Mouse (Mus musculus) thymus, adult 2 months (tissue): ENCODE results near the gene Platr17. TPM values are rescaled to one million over a fixed set of nuclear protein-coding genes. Genes with fewer than 3 reads are reported as not detected.
"Not testable (repeated sequence)": the region's sequence is repeated elsewhere in the genome, so short reads cannot be mapped to it uniquely, and the experiment has no call there.

Experiments used
- DNase-seq: peaks from one replicate; pipeline ENCODE4 v3.0.0; 2021
- H3K27ac ChIP-seq: fragments of 200-500 bp; 2 replicates; pipeline ENCODE4 v1.5.1; 2012; ENCODE audit warnings: low read length, control low read depth; ENCODE audit not compliant: control insufficient read depth, insufficient read depth
- H3K27me3 ChIP-seq: fragments of 200-500 bp; 2 replicates; pipeline ENCODE4 v1.6.1; 2012; ENCODE audit warnings: mild to moderate bottlenecking, low read length, moderate library complexity, mixed read lengths; ENCODE audit not compliant: control insufficient read depth, insufficient read depth
- H3K36me3 ChIP-seq: fragments of 200-500 bp; 2 replicates; pipeline ENCODE4 v1.6.1; 2012; ENCODE audit warnings: mild to moderate bottlenecking, low read length, moderate library complexity; ENCODE audit not compliant: control insufficient read depth, insufficient read depth
- H3K4me1 ChIP-seq: fragments of 200-500 bp; replicated peaks from 2 replicates; pipeline ENCODE4 v1.6.1; 2012; ENCODE audit warnings: low read length; ENCODE audit not compliant: control insufficient read depth, insufficient read depth
- H3K4me3 ChIP-seq: fragments of 200-500 bp; 2 replicates; pipeline ENCODE4 v1.5.1; 2012; ENCODE audit warnings: mild to moderate bottlenecking, low read length, control low read depth, moderate library complexity; ENCODE audit not compliant: control insufficient read depth, insufficient read depth
- CTCF ChIP-seq: fragments of 200-500 bp; IDR thresholded peaks from 2 replicates; pipeline ENCODE4 v1.5.1; 2012; ENCODE audit warnings: mild to moderate bottlenecking, control low read depth, low read length, moderate library complexity, borderline replicate concordance; ENCODE audit not compliant: control insufficient read depth, poor library complexity, insufficient read depth; ENCODE audit errors: extremely low read depth
- POLR2A ChIP-seq: fragments of 200-500 bp; IDR thresholded peaks from 2 replicates; pipeline ENCODE4 v1.6.1; 2012; ENCODE audit warnings: mild to moderate bottlenecking, low read length, control low read depth, moderate library complexity; ENCODE audit not compliant: control insufficient read depth, poor library complexity, insufficient read depth; ENCODE audit errors: extremely low read depth
- WGBS: fragments of 180-500 bp; shearing (Covaris S2); methylation state at CpG from one replicate; pipeline ENCODE4 v1.1.7; 2018; 5-methylcytosine and 5-hydroxymethylcytosine counted together
- polyA plus RNA-seq: library from polyadenylated mRNA; depleted of rRNA; stranded (reverse); fragments of >200 nt; gene quantifications from 2 replicates; pipeline ENCODE4 v1.2.3, GENCODE M21; 2012

Platr17 gene
- polyA plus RNA-seq, 1 experiment = 0.69 TPM

- peaks cover 4% of the 10 kb centered on the region; the same call in 1 of the 2 replicates for H3K4me1 ChIP-seq
- 0 out of 2 replicates have a peak, but pooled peaks have one; percentile 56 for TF ChIP-seq POLR2A
- peak; percentile 97 for TF ChIP-seq CTCF
- peak within 1 kb of the TSS; percentile 59 for H3K4me3 ChIP-seq
- DNase-seq = peak; percentile 99
- WGBS = 1% methylated on average over 49 of the region's 49 CpGs
- no peaks in the 10 kb centered on the region for H3K27me3 ChIP-seq
- no peak within 1 kb of the TSS for H3K27ac ChIP-seq
- H3K36me3 ChIP-seq = peaks cover 3% of the 10 kb centered on the region; the same call in 1 of the 2 replicates
These were observed 14.3 kb upstream of the Platr17 start, which contains the start of gene Kifc1 for GRCm38 (mm10) chr17:33890533-33891059. Gene Kifc1 (minus strand): TSS chr17:33890661.

- Histone ChIP-seq H3K4me1 (peaks cover 4% of the 10 kb centered on the region; the same call in 1 of the 2 replicates), H3K4me3 (no peak overlapping the region), H3K27ac (no peak overlapping the region), H3K36me3 (no peaks in the 10 kb centered on the region), H3K27me3 (no peaks in the 10 kb centered on the region)
- TF ChIP-seq CTCF (no peak), POLR2A (no peak)
- 64% methylated on average over 2 of the region's 2 CpGs for WGBS
- no peak for DNase-seq
These were observed 13.6 kb upstream of the Platr17 start for GRCm38 (mm10) chr17:33891357-33891756.

GRCm38 (mm10) chr17:33891892-33892291, 13.0 kb upstream of the Platr17 start:
- not testable (repeated sequence) for H3K4me1 ChIP-seq, H3K27ac ChIP-seq, H3K27me3 ChIP-seq, H3K36me3 ChIP-seq, DNase-seq, H3K4me3 ChIP-seq
- WGBS = 76% methylated on average over 6 of the region's 6 CpGs

- Histone ChIP-seq H3K4me3 (no peak overlapping the region), H3K36me3 (no peaks in the 10 kb centered on the region), H3K27ac (no peak overlapping the region), H3K4me1 (peaks cover 4% of the 10 kb centered on the region; the same call in 1 of the 2 replicates), H3K27me3 (no peaks in the 10 kb centered on the region)
- DNase-seq = no peak
- TF ChIP-seq CTCF = no peak
- no peak for TF ChIP-seq POLR2A
- WGBS = 76% methylated on average over 7 of the region's 7 CpGs
These were observed 12.5 kb upstream of the Platr17 start for GRCm38 (mm10) chr17:33892429-33892828.

DNA sequence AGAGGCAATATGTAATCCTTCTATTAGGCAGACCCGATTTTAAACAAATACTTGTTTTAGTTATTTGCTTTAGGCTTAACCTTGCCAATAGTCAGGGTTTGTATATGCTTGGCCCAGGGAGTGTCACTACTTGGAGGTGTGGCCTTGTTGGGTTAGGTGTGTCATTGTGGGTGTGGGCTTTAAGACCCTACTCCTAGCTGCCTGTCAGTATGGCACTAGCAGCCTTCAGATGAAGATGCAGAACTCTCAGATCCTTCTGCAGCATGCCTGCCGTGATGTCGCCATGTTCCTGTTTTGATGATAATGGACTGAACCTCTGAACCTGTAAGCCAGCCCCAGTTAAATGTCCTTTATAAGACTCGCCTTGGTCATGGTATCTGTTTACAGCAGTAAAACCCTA, 11.9 kb upstream of the Platr17 start:
- WGBS = 93% methylated on average over 4 of the region's 4 CpGs
- not testable (repeated sequence) for DNase-seq, H3K4me1 ChIP-seq, H3K4me3 ChIP-seq, H3K27ac ChIP-seq, H3K36me3 ChIP-seq, H3K27me3 ChIP-seq

DNA sequence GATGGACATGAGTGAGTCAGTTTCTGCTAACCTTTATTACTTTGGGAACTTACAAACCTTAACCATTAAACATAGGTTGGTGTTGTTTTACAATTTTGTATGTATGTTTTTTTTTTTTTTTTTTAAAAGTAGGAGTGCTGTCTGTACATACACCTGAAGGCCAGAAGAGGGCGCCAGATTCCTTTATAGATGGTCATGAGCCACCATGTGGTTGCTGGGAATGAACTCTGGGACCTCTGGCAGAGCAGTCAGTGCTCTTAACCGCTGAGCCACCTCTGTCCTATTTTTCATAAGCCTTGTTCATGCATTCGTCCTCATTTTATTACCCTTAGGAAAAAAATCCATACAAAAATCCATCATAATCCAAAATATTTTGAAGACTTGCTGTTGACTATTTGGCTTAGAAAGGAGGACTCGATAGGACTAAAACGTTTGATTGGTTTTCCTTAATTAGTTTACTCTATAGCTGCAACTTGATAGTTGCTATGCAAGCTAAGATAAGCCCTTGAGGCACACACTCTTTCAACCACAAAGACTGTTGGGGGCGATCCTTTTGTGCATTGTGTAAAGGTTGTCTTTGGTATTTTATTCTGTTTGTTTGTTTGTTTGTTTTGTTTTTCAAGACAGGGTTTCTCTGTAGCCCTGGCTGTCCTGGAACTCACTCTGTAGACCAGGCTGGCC, 7.7 kb upstream of the Platr17 start:
- TF ChIP-seq CTCF = no peak
- TF ChIP-seq POLR2A = no peak
- Histone ChIP-seq H3K27me3 (no peaks in the 10 kb centered on the region), H3K4me1 (no peaks in the 10 kb centered on the region), H3K27ac (no peak overlapping the region), H3K4me3 (no peak overlapping the region), H3K36me3 (no peaks in the 10 kb centered on the region)
- DNase-seq = no peak
- WGBS = 50% methylated on average over 6 of the region's 6 CpGs

- WGBS = 95% methylated on average over 4 of the region's 4 CpGs
- not testable (repeated sequence) for H3K4me1 ChIP-seq, H3K27me3 ChIP-seq, DNase-seq, H3K27ac ChIP-seq, H3K36me3 ChIP-seq, H3K4me3 ChIP-seq
These were observed 6.7 kb upstream of the Platr17 start for GRCm38 (mm10) chr17:33898193-33898592.
